Mouse (Mus musculus): ENCODE measurements around the gene Hephl1. TPM values are rescaled to one million over a fixed set of nuclear protein-coding genes. Genes with fewer than 3 reads are reported as not detected.
"Not testable (repeated sequence)": the region's sequence is repeated elsewhere in the genome, so short reads cannot be mapped to it uniquely, and the experiment has no call there.

Hephl1 gene
- polyA plus RNA-seq, 1 experiment: not detected

GRCm38 (mm10) chr9:15119515-15119914 lies 7.6 kb upstream of the Hephl1 start:
- Histone ChIP-seq H3K36me3 (ENCODE audit: control insufficient read depth, insufficient read depth, low read length) (no peaks in the 10 kb centered on the region), H3K4me3 (ENCODE audit: extremely low read depth, insufficient read depth, insufficient read length) (no peak overlapping the region), H3K27ac (ENCODE audit: insufficient read depth, low read length) (no peak overlapping the region), H3K27me3 (ENCODE audit: control insufficient read depth, insufficient read depth, low read length) (no peaks in the 10 kb centered on the region), H3K4me1 (ENCODE audit: control insufficient read depth, insufficient read depth, insufficient read length) (no peaks in the 10 kb centered on the region)
- WGBS: 47% methylated on average over 1 of the region's 1 CpGs
- no peak for DNase-seq (ENCODE audit: low read depth in 1 of 2, low spot score in 2 of 2)
- TF ChIP-seq POLR2A (IDR thresholded peaks at IDR 0.05; ENCODE audit: low read depth, low read length) (no peak), CTCF (IDR thresholded peaks at IDR 0.05; ENCODE audit: extremely low read depth, insufficient read depth, insufficient read length, insufficient replicate concordance) (no peak)

- H3K27me3 ChIP-seq (ENCODE audit: control insufficient read depth, insufficient read depth, low read length): no peaks in the 10 kb centered on the region
- TF ChIP-seq CTCF (IDR thresholded peaks at IDR 0.05; ENCODE audit: extremely low read depth, insufficient read depth, insufficient read length, insufficient replicate concordance): no peak
- no peaks in the 10 kb centered on the region for H3K36me3 ChIP-seq (ENCODE audit: control insufficient read depth, insufficient read depth, low read length)
- no peak for DNase-seq (ENCODE audit: low read depth in 1 of 2, low spot score in 2 of 2)
- H3K27ac ChIP-seq (ENCODE audit: insufficient read depth, low read length): no peak overlapping the region
- H3K4me3 ChIP-seq (ENCODE audit: extremely low read depth, insufficient read depth, insufficient read length): no peak overlapping the region
- H3K4me1 ChIP-seq (ENCODE audit: control insufficient read depth, insufficient read depth, insufficient read length): no peaks in the 10 kb centered on the region
- WGBS: 67% methylated on average over 2 of the region's 2 CpGs
Observed at GRCm38 (mm10) chr9:15116165-15116564, 4.3 kb upstream of the Hephl1 start.

- Histone ChIP-seq H3K27ac (ENCODE audit: insufficient read depth, low read length) (no peak overlapping the region), H3K27me3 (ENCODE audit: control insufficient read depth, insufficient read depth, low read length) (no peaks in the 10 kb centered on the region), H3K4me3 (ENCODE audit: extremely low read depth, insufficient read depth, insufficient read length) (no peak overlapping the region), H3K4me1 (ENCODE audit: control insufficient read depth, insufficient read depth, insufficient read length) (no peaks in the 10 kb centered on the region), H3K36me3 (ENCODE audit: control insufficient read depth, insufficient read depth, low read length) (no peaks in the 10 kb centered on the region)
- TF ChIP-seq CTCF (IDR thresholded peaks at IDR 0.05; ENCODE audit: extremely low read depth, insufficient read depth, insufficient read length, insufficient replicate concordance): no peak
- TF ChIP-seq POLR2A (IDR thresholded peaks at IDR 0.05; ENCODE audit: low read depth, low read length): no peak
- no peak for DNase-seq (ENCODE audit: low read depth in 1 of 2, low spot score in 2 of 2)
- WGBS: 80% methylated on average over 6 of the region's 6 CpGs
Observed at GRCm38 (mm10) chr9:15114102-15114501, 2.2 kb upstream of the Hephl1 start.

GRCm38 (mm10) chr9:15108101-15108500 lies 3.8 kb downstream of the Hephl1 start:
- H3K27ac ChIP-seq (ENCODE audit: insufficient read depth, low read length): no peak overlapping the region
- no peak for TF ChIP-seq CTCF (IDR thresholded peaks at IDR 0.05; ENCODE audit: extremely low read depth, insufficient read depth, insufficient read length, insufficient replicate concordance)
- no peak for TF ChIP-seq POLR2A (IDR thresholded peaks at IDR 0.05; ENCODE audit: low read depth, low read length)
- 89% methylated on average over 9 of the region's 9 CpGs for WGBS
- H3K36me3 ChIP-seq (ENCODE audit: control insufficient read depth, insufficient read depth, low read length): no peaks in the 10 kb centered on the region
- DNase-seq (ENCODE audit: low read depth in 1 of 2, low spot score in 2 of 2): no peak
- no peak overlapping the region for H3K4me3 ChIP-seq (ENCODE audit: extremely low read depth, insufficient read depth, insufficient read length)
- H3K4me1 ChIP-seq (ENCODE audit: control insufficient read depth, insufficient read depth, insufficient read length): no peaks in the 10 kb centered on the region
- no peaks in the 10 kb centered on the region for H3K27me3 ChIP-seq (ENCODE audit: control insufficient read depth, insufficient read depth, low read length)

- DNase-seq (ENCODE audit: low read depth in 1 of 2, low spot score in 2 of 2): no peak
- Histone ChIP-seq H3K4me1 (ENCODE audit: control insufficient read depth, insufficient read depth, insufficient read length) (no peaks in the 10 kb centered on the region), H3K27me3 (ENCODE audit: control insufficient read depth, insufficient read depth, low read length) (no peaks in the 10 kb centered on the region), H3K4me3 (ENCODE audit: extremely low read depth, insufficient read depth, insufficient read length) (no peak overlapping the region), H3K36me3 (ENCODE audit: control insufficient read depth, insufficient read depth, low read length) (no peaks in the 10 kb centered on the region), H3K27ac (ENCODE audit: insufficient read depth, low read length) (no peak overlapping the region)
- 84% methylated on average over 4 of the region's 4 CpGs for WGBS
- TF ChIP-seq CTCF (IDR thresholded peaks at IDR 0.05; ENCODE audit: extremely low read depth, insufficient read depth, insufficient read length, insufficient replicate concordance) (no peak), POLR2A (IDR thresholded peaks at IDR 0.05; ENCODE audit: low read depth, low read length) (no peak)
Observed at GRCm38 (mm10) chr9:15105136-15105535, 6.8 kb downstream of the Hephl1 start.

- TF ChIP-seq CTCF (IDR thresholded peaks at IDR 0.05; ENCODE audit: extremely low read depth, insufficient read depth, insufficient read length, insufficient replicate concordance) (no peak), POLR2A (IDR thresholded peaks at IDR 0.05; ENCODE audit: low read depth, low read length) (no peak)
- DNase-seq (ENCODE audit: low read depth in 1 of 2, low spot score in 2 of 2): no peak
- Histone ChIP-seq H3K4me1 (ENCODE audit: control insufficient read depth, insufficient read depth, insufficient read length) (no peaks in the 10 kb centered on the region), H3K27ac (ENCODE audit: insufficient read depth, low read length) (no peak overlapping the region), H3K4me3 (ENCODE audit: extremely low read depth, insufficient read depth, insufficient read length) (no peak overlapping the region), H3K36me3 (ENCODE audit: control insufficient read depth, insufficient read depth, low read length) (no peaks in the 10 kb centered on the region), H3K27me3 (ENCODE audit: control insufficient read depth, insufficient read depth, low read length) (no peaks in the 10 kb centered on the region)
- WGBS: 54% methylated on average over 11 of the region's 11 CpGs
Observed at GRCm38 (mm10) chr9:15103579-15104300, 8.2 kb downstream of the Hephl1 start.

GRCm38 (mm10) chr9:15101531-15102161 lies 10.3 kb downstream of the Hephl1 start:
- no peak overlapping the region for H3K27ac ChIP-seq (ENCODE audit: insufficient read depth, low read length)
- H3K36me3 ChIP-seq (ENCODE audit: control insufficient read depth, insufficient read depth, low read length): no peaks in the 10 kb centered on the region
- TF ChIP-seq POLR2A (IDR thresholded peaks at IDR 0.05; ENCODE audit: low read depth, low read length) (no peak), CTCF (IDR thresholded peaks at IDR 0.05; ENCODE audit: extremely low read depth, insufficient read depth, insufficient read length, insufficient replicate concordance) (no peak)
- no peak overlapping the region for H3K4me3 ChIP-seq (ENCODE audit: extremely low read depth, insufficient read depth, insufficient read length)
- no peak for DNase-seq (ENCODE audit: low read depth in 1 of 2, low spot score in 2 of 2)
- H3K27me3 ChIP-seq (ENCODE audit: control insufficient read depth, insufficient read depth, low read length): no peaks in the 10 kb centered on the region
- H3K4me1 ChIP-seq (ENCODE audit: control insufficient read depth, insufficient read depth, insufficient read length): no peaks in the 10 kb centered on the region
- 91% methylated on average over 7 of the region's 7 CpGs for WGBS

GRCm38 (mm10) chr9:15098421-15098820 lies 13.5 kb downstream of the Hephl1 start:
- H3K36me3 ChIP-seq (ENCODE audit: control insufficient read depth, insufficient read depth, low read length); DNase-seq (ENCODE audit: low read depth in 1 of 2, low spot score in 2 of 2): not testable (repeated sequence)
- 95% methylated on average over 7 of the region's 7 CpGs for WGBS

More at GRCm38 (mm10) chr9:15098421-15098820, 13.5 kb downstream of the Hephl1 start:
- not testable (repeated sequence) for H3K4me3 ChIP-seq (ENCODE audit: extremely low read depth, insufficient read depth, insufficient read length); H3K4me1 ChIP-seq (ENCODE audit: control insufficient read depth, insufficient read depth, insufficient read length); H3K27me3 ChIP-seq (ENCODE audit: control insufficient read depth, insufficient read depth, low read length); H3K27ac ChIP-seq (ENCODE audit: insufficient read depth, low read length)
